9 mouse cellular contexts compared by ENCODE assay signal in genomic region chr5:120457628-120458027, GRCm38 (mm10). TPM values are rescaled to one million over a fixed set of nuclear protein-coding genes. Genes with fewer than 3 reads are reported as not detected.
DNase-seq lines count a peak whose midpoint lies in the region; ATAC-seq and TF ChIP-seq lines count a peak whose summit lies in the region.
"Had no signal": no experiment of that assay in that cellular context is flagged by ENCODE, and none has a peak within 500 bp of the region (broad histone marks: within the 10 kb centered on the region; RNA-seq: fewer than 3 reads in every experiment).

No protein-coding gene starts in this region.

- H3K27me3 ChIP-seq in forebrain, embryonic 10.5 days (ENCODE audit: poor library complexity, severe bottlenecking) = peaks cover 46% of the 10 kb centered on the region
- no peaks in the 10 kb centered on the region for H3K27me3 ChIP-seq in forebrain, embryonic 15.5 days
- H3K27me3 ChIP-seq in kidney, postnatal 0 days (ENCODE audit: insufficient read depth, low read length) = no peaks in the 10 kb centered on the region
- peaks cover 88% of the 10 kb centered on the region for H3K27me3 ChIP-seq in megakaryocyte, embryonic 14.5 days (replicated peaks)
- no peaks in the 10 kb centered on the region for H3K27me3 ChIP-seq in splenic B cell, adult 2 months (ENCODE audit: control insufficient read depth, insufficient read depth, low read length, poor library complexity, severe bottlenecking)

- H3K4me2 ChIP-seq in forebrain, embryonic 15.5 days (replicated peaks) = no peak overlapping the region
- H3K4me2 ChIP-seq in kidney, postnatal 0 days (ENCODE audit: low read length) = no peak overlapping the region
- H3K4me2 ChIP-seq: limb, embryonic 12.5 days had no signal

- no peaks in the 10 kb centered on the region for H3K9me3 ChIP-seq in forebrain, embryonic 10.5 days
- no peaks in the 10 kb centered on the region for H3K9me3 ChIP-seq in forebrain, embryonic 15.5 days
- no peaks in the 10 kb centered on the region for H3K9me3 ChIP-seq in kidney, postnatal 0 days (replicated peaks; ENCODE audit: low read length)
- H3K9me3 ChIP-seq in megakaryocyte, embryonic 14.5 days = no peaks in the 10 kb centered on the region
- H3K9me3 ChIP-seq: limb, embryonic 12.5 days had no signal

- 5% methylated on average over 9 of the region's 9 CpGs for WGBS in forebrain, embryonic 10.5 days
- 4% methylated on average over 9 of the region's 9 CpGs for WGBS in forebrain, embryonic 15.5 days
- WGBS in kidney, postnatal 0 days = 7% methylated on average over 9 of the region's 9 CpGs

- 0 out of 2 replicates have a peak overlapping the region, but pooled peaks have one; percentile 20 for H3K27ac ChIP-seq in forebrain, embryonic 10.5 days
- no peak overlapping the region for H3K27ac ChIP-seq in forebrain, embryonic 15.5 days (replicated peaks)
- H3K27ac ChIP-seq in cortical plate, adult 2 months (ENCODE audit: insufficient read depth, low read length) = no peak overlapping the region
- no peak overlapping the region for H3K27ac ChIP-seq in kidney, postnatal 0 days
- H3K27ac ChIP-seq: limb, embryonic 12.5 days had no signal

- DNase-seq in forebrain, embryonic 10.5 days (ENCODE audit: extremely low spot score, low spot score) = peak; percentile 86
- peak; percentile 56 for DNase-seq in urinary bladder, postnatal 14 days (ENCODE audit: low spot score)
- no peak for DNase-seq in urinary bladder, adult 18-20 months (ENCODE audit: low spot score in 2 of 2)
- DNase-seq in kidney, postnatal 0 days (ENCODE audit: low spot score) = peak; percentile 84
- DNase-seq in splenic B cell, adult 2 months (ENCODE audit: low read depth, low spot score) = peak; percentile 70

- no peak overlapping the region for H3K9ac ChIP-seq in forebrain, embryonic 15.5 days (replicated peaks)
- no peak overlapping the region for H3K9ac ChIP-seq in kidney, postnatal 0 days (ENCODE audit: low read depth, low read length)
- H3K9ac ChIP-seq: limb, embryonic 12.5 days had no signal

- H3K4me1 ChIP-seq in forebrain, embryonic 10.5 days = peaks cover 39% of the 10 kb centered on the region
- no peaks in the 10 kb centered on the region for H3K4me1 ChIP-seq in forebrain, embryonic 15.5 days
- H3K4me1 ChIP-seq in cortical plate, adult 2 months (ENCODE audit: control insufficient read depth, insufficient read depth, low read length) = no peaks in the 10 kb centered on the region
- H3K4me1 ChIP-seq in kidney, postnatal 0 days (replicated peaks; ENCODE audit: insufficient read depth, low read length) = no peaks in the 10 kb centered on the region
- peaks cover 9% of the 10 kb centered on the region for H3K4me1 ChIP-seq in megakaryocyte, embryonic 14.5 days

- no peak for ATAC-seq in forebrain, embryonic 15.5 days (replicated peaks)
- no peak for ATAC-seq in kidney, postnatal 0 days (replicated peaks; ENCODE audit: low FRiP score, low read depth)

- H3K36me3 ChIP-seq in forebrain, embryonic 10.5 days (replicated peaks) = no peaks in the 10 kb centered on the region
- no peaks in the 10 kb centered on the region for H3K36me3 ChIP-seq in forebrain, embryonic 15.5 days
- no peaks in the 10 kb centered on the region for H3K36me3 ChIP-seq in kidney, postnatal 0 days (ENCODE audit: insufficient read depth, low read length)
- no peaks in the 10 kb centered on the region for H3K36me3 ChIP-seq in megakaryocyte, embryonic 14.5 days (replicated peaks; ENCODE audit: low read length)
- H3K36me3 ChIP-seq in splenic B cell, adult 2 months (ENCODE audit: control insufficient read depth, insufficient read depth, low read length, poor library complexity, severe bottlenecking) = no peaks in the 10 kb centered on the region
- H3K36me3 ChIP-seq: limb, embryonic 12.5 days had no signal

- no peak for TF ChIP-seq POLR2A in cortical plate, adult 2 months (IDR thresholded peaks at IDR 0.05; ENCODE audit: extremely low read depth, insufficient read depth, low read length)

- TF ChIP-seq CTCF in cortical plate, adult 2 months (IDR thresholded peaks at IDR 0.05; ENCODE audit: extremely low read depth, insufficient read depth, low read length) = peak; percentile 72
- TF ChIP-seq CTCF in kidney, postnatal 0 days (IDR thresholded peaks at IDR 0.05; ENCODE audit: low read depth) = peak; percentile 77

- H3K4me3 ChIP-seq in forebrain, embryonic 10.5 days = no peak overlapping the region
- H3K4me3 ChIP-seq in forebrain, embryonic 15.5 days = no peak overlapping the region
- H3K4me3 ChIP-seq in cortical plate, adult 2 months (ENCODE audit: insufficient read depth, low read length) = no peak overlapping the region
- H3K4me3 ChIP-seq in kidney, postnatal 0 days (replicated peaks; ENCODE audit: low read depth, low read length) = no peak overlapping the region
- peak overlapping the region; percentile 65 for H3K4me3 ChIP-seq in megakaryocyte, embryonic 14.5 days (replicated peaks)
- H3K4me3 ChIP-seq: limb, embryonic 12.5 days had no signal

RNA-seq across cellular contexts. Expression of gene Sdsl, which starts 15.0 kb away (rescaled TPM):
- 9.3 and 10.2 TPM in 2 replicates for polyA plus RNA-seq in forebrain, embryonic 10.5 days (2016; fragmentation: Nextera tagmentation; extraction: Ambion mirVana)
- 2.3 and 2.6 TPM in 2 replicates for polyA plus RNA-seq in forebrain, embryonic 15.5 days (2015; fragmentation: Nextera tagmentation; extraction: Ambion mirVana)
- 8.1 and 8.2 TPM in 2 replicates for polyA plus RNA-seq in cortical plate, adult 2 months (2012; rRNA removed)
- polyA plus RNA-seq in kidney, postnatal 0 days (2015; fragmentation: Nextera tagmentation; extraction: Ambion mirVana) = 12.0 and 13.3 TPM in 2 replicates
- polyA plus RNA-seq in megakaryocyte, embryonic 14.5 days (2012; ENCODE audit: insufficient read depth, low replicate concordance) = 1.3 and 5.3 TPM in 2 replicates

RNA-seq across cellular contexts. Expression of gene Sds, which starts 18.7 kb away (rescaled TPM):
- polyA plus RNA-seq in forebrain, embryonic 10.5 days (2016; fragmentation: Nextera tagmentation; extraction: Ambion mirVana) = not detected in 2 replicates
- polyA plus RNA-seq in forebrain, embryonic 15.5 days (2015; fragmentation: Nextera tagmentation; extraction: Ambion mirVana) = not detected in 2 replicates
- polyA plus RNA-seq in cortical plate, adult 2 months (2012; rRNA removed) = 0.21 and 0.64 TPM in 2 replicates
- not detected in 2 replicates for polyA plus RNA-seq in kidney, postnatal 0 days (2015; fragmentation: Nextera tagmentation; extraction: Ambion mirVana)
- not detected in 2 replicates for polyA plus RNA-seq in megakaryocyte, embryonic 14.5 days (2012; ENCODE audit: insufficient read depth, low replicate concordance)
- polyA plus RNA-seq: limb, embryonic 12.5 days had no signal

RNA-seq across cellular contexts. Expression of gene Lhx5, which starts 26.1 kb away (rescaled TPM):
- 21.3 and 24.8 TPM in 2 replicates for polyA plus RNA-seq in forebrain, embryonic 10.5 days (2016; fragmentation: Nextera tagmentation; extraction: Ambion mirVana)
- polyA plus RNA-seq in forebrain, embryonic 15.5 days (2015; fragmentation: Nextera tagmentation; extraction: Ambion mirVana) = 6.3 and 7.0 TPM in 2 replicates
- polyA plus RNA-seq in cortical plate, adult 2 months (2012; rRNA removed) = 0.04 TPM in 1 of 2 replicates, not detected in the other
- not detected in 2 replicates for polyA plus RNA-seq in kidney, postnatal 0 days (2015; fragmentation: Nextera tagmentation; extraction: Ambion mirVana)
- polyA plus RNA-seq in megakaryocyte, embryonic 14.5 days (2012; ENCODE audit: insufficient read depth, low replicate concordance) = not detected in 2 replicates
- polyA plus RNA-seq: limb, embryonic 12.5 days had no signal

RNA-seq across cellular contexts. Expression of gene Plbd2, which starts 45.8 kb away (rescaled TPM):
- 33.0 and 35.5 TPM in 2 replicates for polyA plus RNA-seq in forebrain, embryonic 10.5 days (2016; fragmentation: Nextera tagmentation; extraction: Ambion mirVana)
- polyA plus RNA-seq in forebrain, embryonic 15.5 days (2015; fragmentation: Nextera tagmentation; extraction: Ambion mirVana) = 24.0 and 25.6 TPM in 2 replicates
- polyA plus RNA-seq in cortical plate, adult 2 months (2012; rRNA removed) = 53.3 and 54.7 TPM in 2 replicates
- 73.7 and 78.2 TPM in 2 replicates for polyA plus RNA-seq in kidney, postnatal 0 days (2015; fragmentation: Nextera tagmentation; extraction: Ambion mirVana)
- 17.5 and 24.3 TPM in 2 replicates for polyA plus RNA-seq in megakaryocyte, embryonic 14.5 days (2012; ENCODE audit: insufficient read depth, low replicate concordance)

RNA-seq across cellular contexts. Expression of gene Slc8b1, which starts 53.3 kb away (rescaled TPM):
- polyA plus RNA-seq in forebrain, embryonic 10.5 days (2016; fragmentation: Nextera tagmentation; extraction: Ambion mirVana) = 3.7 and 4.4 TPM in 2 replicates
- 2.2 and 2.4 TPM in 2 replicates for polyA plus RNA-seq in forebrain, embryonic 15.5 days (2015; fragmentation: Nextera tagmentation; extraction: Ambion mirVana)
- polyA plus RNA-seq in cortical plate, adult 2 months (2012; rRNA removed) = 6.3 and 6.6 TPM in 2 replicates
- polyA plus RNA-seq in kidney, postnatal 0 days (2015; fragmentation: Nextera tagmentation; extraction: Ambion mirVana) = 9.5 and 9.8 TPM in 2 replicates
- polyA plus RNA-seq in megakaryocyte, embryonic 14.5 days (2012; ENCODE audit: insufficient read depth, low replicate concordance) = 3.0 and 5.3 TPM in 2 replicates

Comparison
In these comparisons a context has a peak if more than half of its experiments do, and no peak if none do; other contexts are left out.
1. DNase-seq: peak in forebrain, embryonic 10.5 days (single experiment), urinary bladder, postnatal 14 days (single experiment), kidney, postnatal 0 days (single experiment) and splenic B cell, adult 2 months (single experiment); none in urinary bladder, adult 18-20 months (0 of 2).